Mouse (Mus musculus) MEL (cell line): ENCODE results near the gene Pip4k2b.

Experiments
- JUND ChIP-seq: IDR thresholded peaks from 2 replicates; pipeline ENCODE4 v1.6.1; 2011; ENCODE audit warnings: low read depth, mild to moderate bottlenecking, improper control_type of control experiment, low read length
- MYB ChIP-seq: IDR thresholded peaks from 2 replicates; pipeline ENCODE4 v1.6.1; 2011; ENCODE audit warnings: mild to moderate bottlenecking, low read depth, low read length, improper control_type of control experiment

DNA sequence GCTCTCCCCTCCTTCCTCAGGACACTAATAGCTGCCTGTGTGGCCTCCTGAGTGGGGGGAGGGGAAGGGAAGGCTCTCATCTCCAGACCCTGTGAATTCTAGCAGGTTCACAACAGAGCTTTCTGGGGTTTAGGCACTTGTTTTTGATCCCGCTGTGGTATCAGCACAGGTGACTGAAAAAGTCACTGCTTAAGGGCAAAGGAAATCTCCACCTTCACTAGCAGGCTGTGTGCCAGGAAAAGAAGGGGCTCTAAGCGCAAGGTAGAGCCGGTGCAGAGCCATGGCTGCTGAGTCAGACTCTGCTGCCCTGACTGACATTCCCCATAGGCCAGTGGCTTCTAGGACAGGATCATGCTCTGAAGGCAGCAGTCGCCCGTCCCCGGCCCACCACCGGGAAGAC, 15.8 kb downstream of the Pip4k2b start:
- TF ChIP-seq JUND (no peak), MYB (no peak)
